Mouse (Mus musculus) layer of hippocampus, adult 2 months (tissue): Measurements from ENCODE around the gene Jpt2. TPM values are rescaled to one million over a fixed set of nuclear protein-coding genes. Genes with fewer than 3 reads are reported as not detected.
A peak's percentile ranks its signal among the peaks of the same experiment; 100 is the strongest.

ENCODE experiments used
- DNase-seq, 2 experiments: peaks; one replicate each; pipeline ENCODE4 v3.0.0; 2022; ENCODE audit warnings: low spot score in 2 of 2
- H3K27ac ChIP-seq: fragments of 200-600 bp; 2 replicates; pipeline ENCODE4 v1.8.1; 2022
- H3K4me3 ChIP-seq: fragments of 200-600 bp; 2 replicates; pipeline ENCODE4 v1.8.1; 2022; ENCODE audit warnings: mild to moderate bottlenecking
- CTCF ChIP-seq: fragments of 200-600 bp; conservative IDR thresholded peaks from 2 replicates; pipeline ENCODE4 v1.8.1; 2022; ENCODE audit warnings: antibody characterized with exemption, mild to moderate bottlenecking, moderate library complexity
- total RNA-seq, 2 experiments: library from RNA; stranded (reverse); gene quantifications; 2 replicates each; pipeline ENCODE4 v1.2.3; 2021

The Jpt2 gene
- total RNA-seq, 2 experiments from 2014 or later: 4.4 to 6.1 TPM

DNA sequence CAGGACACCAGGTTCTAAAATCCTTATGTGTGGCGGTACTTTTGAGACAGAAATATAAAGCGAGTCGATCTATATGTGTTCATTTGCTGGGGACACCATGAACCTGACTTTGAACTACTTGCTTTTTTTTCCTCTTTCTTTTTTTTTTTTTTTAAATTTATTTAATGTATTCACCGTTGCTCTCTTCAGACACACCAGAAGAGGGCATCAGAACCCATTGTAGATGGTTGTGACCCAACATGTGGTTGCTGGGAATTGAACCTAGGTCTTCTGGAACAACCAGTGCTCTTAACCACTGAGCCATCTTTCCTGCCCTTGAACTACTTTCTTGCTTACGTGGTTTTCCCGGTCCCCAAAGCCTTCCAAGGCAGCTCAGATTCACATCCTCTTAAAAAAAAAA, 23.2 kb downstream of the Jpt2 start:
- H3K4me3 ChIP-seq: peak overlapping the region; percentile 85
- DNase-seq: no peak
- peak; percentile 58 for TF ChIP-seq CTCF
- H3K27ac ChIP-seq: peak overlapping the region; percentile 92

DNA sequence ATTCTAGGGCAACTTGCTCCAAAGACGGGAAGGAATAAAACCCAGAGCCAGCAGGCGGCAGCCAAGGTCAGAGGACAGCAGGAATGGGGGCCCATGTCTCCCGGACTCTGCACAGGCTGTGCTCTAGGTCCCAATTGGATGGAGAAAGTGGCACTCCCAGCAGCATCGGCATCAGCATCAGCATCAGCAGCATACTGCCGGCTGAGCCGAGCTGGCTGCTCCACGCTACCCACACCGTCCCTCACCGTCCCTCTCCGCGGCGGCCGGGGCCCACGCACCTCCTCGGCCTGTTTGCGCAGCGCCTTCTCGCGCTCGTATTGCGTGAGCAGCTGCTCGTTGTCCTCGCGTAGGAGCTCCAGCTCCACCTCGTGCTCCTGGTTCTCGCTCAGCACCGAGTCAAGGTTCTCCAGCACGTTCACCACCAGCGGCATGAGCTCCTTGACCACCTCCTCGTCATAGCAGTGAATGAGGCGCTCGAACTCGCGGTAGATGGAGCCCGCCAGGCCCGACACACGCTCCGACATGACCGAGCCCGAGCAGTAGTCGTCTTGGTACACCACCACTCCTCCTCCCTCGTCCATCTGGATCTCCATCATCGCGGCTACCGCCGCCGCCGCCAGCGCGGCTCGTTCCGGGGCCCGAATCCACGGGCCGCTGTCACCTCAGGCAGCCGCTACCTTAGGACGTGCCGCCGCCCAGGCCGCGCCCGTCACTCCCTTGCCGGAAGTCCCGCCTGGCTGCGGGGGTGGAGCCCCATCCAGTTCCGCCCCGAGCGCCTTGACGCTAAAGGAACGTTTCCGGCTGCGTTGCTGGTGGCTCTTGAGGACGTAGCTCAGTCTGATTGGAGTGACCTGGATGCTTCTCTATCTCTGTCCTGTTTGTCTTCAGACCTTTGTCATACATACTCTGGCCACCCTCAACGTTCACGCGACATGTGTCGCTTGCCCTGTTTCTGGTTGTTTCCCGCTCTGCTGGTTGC, 23.9 kb downstream of the Jpt2 start, which contains the start of gene Mapk8ip3:
Gene Mapk8ip3, minus strand, starts transcription at position 719 of the 979 bp plus-strand sequence.
- peak; percentile 36 for TF ChIP-seq CTCF
- peak; percentile 95 to 97 for DNase-seq
- Histone ChIP-seq H3K27ac (peak within 1 kb of the TSS; percentile 92), H3K4me3 (peak within 1 kb of the TSS; percentile 85)

DNA sequence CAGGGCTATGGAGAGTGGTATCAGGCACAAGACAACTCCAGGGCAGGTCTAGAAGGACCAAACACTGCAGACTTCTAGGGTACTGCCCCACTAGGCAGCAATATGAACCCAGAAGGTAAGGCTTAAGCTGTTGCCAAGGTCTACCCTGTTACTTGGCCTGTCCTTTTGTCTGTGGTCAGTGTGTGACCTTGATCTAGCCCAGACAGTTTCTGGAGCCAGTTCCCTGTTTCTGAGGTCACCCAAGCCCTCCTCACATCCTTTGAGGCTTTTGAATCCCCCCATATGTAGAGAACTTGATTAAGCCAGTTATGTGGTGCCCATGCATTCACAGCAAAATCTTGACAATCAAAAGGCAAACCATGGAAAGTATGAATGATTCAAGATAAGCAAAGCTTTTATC, 24.8 kb downstream of the Jpt2 start:
- TF ChIP-seq CTCF: no peak
- DNase-seq: no peak
- H3K27ac ChIP-seq: peak overlapping the region; percentile 92
- H3K4me3 ChIP-seq: peak overlapping the region; percentile 85

DNA sequence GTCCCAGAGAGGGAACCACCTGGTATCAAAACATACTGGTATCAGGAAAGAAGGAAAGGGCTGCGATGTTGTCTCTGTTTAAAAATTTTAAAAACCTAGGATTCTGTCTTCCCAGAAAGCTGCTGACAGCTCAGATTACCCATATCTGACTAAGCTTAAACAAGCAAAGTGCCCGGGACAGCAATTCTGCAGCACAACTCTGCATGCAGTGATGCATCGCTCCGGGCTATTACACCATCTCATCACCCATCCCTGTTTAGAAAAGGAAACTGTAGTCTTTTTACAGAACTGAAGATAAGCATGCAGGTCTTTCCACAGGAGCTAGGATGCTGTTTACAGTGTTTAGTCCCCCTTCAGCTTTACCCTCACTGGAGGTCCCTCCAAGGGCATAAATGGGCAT, 25.6 kb downstream of the Jpt2 start:
- Histone ChIP-seq H3K4me3 (peak overlapping the region; percentile 85), H3K27ac (peak overlapping the region; percentile 9; the same call in 1 of the 2 replicates)
- TF ChIP-seq CTCF: no peak

GRCm38 (mm10) chr17:24933163-24933562, 27.3 kb downstream of the Jpt2 start:
- H3K4me3 ChIP-seq: peak overlapping the region; percentile 1; the same call in 1 of the 2 replicates
- DNase-seq: no peak
- H3K27ac ChIP-seq: no peak overlapping the region
- no peak for TF ChIP-seq CTCF

More for the DNA sequence above, 25.6 kb downstream of the Jpt2 start:
- DNase-seq: no peak

GRCm38 (mm10) chr17:24932431-24932830, 28.1 kb downstream of the Jpt2 start:
- Histone ChIP-seq H3K4me3 (no peak overlapping the region), H3K27ac (no peak overlapping the region)
- TF ChIP-seq CTCF: no peak
- no peak for DNase-seq

DNA sequence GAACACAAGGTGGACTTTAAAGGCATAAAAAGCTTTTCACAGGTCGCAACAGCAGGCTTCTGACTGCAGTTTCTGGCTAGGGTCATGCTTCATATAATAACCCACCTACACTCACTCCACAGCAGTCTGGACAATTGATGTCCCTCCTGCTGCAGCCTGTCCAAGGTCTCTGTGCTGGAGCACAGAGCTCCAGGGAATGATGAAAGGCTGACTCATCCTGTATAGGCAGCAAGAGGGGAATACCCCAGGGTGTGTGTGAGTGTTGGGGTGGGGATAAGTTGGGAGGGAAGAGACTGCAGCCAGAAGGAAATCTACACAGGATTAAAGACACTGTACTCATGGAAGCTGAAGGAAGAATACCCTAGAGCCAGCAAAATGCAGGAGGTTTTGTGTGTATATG, 31.0 kb downstream of the Jpt2 start:
- Histone ChIP-seq H3K4me3 (no peak overlapping the region), H3K27ac (no peak overlapping the region)
- no peak for TF ChIP-seq CTCF
- DNase-seq: no peak

DNA sequence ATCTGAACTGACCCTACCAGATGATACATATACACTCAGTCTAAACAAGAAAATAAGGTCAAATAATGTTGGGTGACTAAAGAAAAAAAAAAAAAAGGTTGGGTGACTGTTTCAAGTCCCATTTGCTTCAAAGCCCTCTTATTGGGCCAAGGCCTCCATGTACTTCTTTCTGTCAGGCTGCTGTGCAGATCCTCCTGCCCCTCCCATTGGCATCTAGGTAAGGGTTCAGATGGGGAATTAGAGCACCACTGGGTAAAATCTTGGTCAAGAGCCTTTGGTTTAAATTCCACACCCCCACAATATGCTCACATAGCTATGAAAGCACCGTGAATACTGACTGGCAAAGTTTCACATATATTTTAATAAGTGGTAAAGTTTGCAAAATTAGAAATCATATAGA, 37.2 kb downstream of the Jpt2 start:
- H3K27ac ChIP-seq: no peak overlapping the region
- no peak for DNase-seq
- TF ChIP-seq CTCF: no peak

GRCm38 (mm10) chr17:24913984-24914383, 46.5 kb downstream of the Jpt2 start:
- no peak for TF ChIP-seq CTCF

More for the DNA sequence above, 37.2 kb downstream of the Jpt2 start:
- H3K4me3 ChIP-seq: no peak overlapping the region

DNA sequence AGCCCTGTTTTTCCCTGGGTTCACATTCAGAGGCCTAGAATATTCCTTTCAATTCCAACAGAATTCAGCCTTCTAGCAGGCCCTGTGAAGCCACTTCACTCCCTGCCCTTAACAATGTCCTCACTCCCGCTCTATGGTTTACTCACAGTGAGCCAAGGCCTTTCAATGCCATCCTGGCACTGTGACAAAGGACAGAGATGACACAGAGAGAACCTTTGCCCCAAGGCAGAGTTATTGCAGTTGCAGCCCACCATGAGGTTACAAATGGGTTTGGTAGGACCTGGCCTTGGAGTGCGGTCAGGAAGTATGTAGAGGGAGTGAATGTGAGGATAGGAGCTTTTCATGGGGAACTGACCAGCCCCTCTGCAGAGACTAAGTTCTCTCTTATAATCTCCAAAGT, 52.9 kb downstream of the Jpt2 start:
- no peak for TF ChIP-seq CTCF
- DNase-seq: no peak
- H3K27ac ChIP-seq: 0 out of 2 replicates have a peak overlapping the region, but pooled peaks have one; percentile 12
- H3K4me3 ChIP-seq: no peak overlapping the region

More at GRCm38 (mm10) chr17:24913984-24914383, 46.5 kb downstream of the Jpt2 start:
- Histone ChIP-seq H3K27ac (no peak overlapping the region), H3K4me3 (no peak overlapping the region)
- no peak for DNase-seq

GRCm38 (mm10) chr17:24903767-24904166, 56.7 kb downstream of the Jpt2 start:
- Histone ChIP-seq H3K27ac (peak overlapping the region; percentile 79; the same call in 1 of the 2 replicates), H3K4me3 (no peak overlapping the region)
- no peak for DNase-seq
- no peak for TF ChIP-seq CTCF

GRCm38 (mm10) chr17:24902671-24903474, 57.6 kb downstream of the Jpt2 start:
- Histone ChIP-seq H3K4me3 (no peak overlapping the region), H3K27ac (peak overlapping the region; percentile 53)
- peak; percentile 71 for TF ChIP-seq CTCF
- DNase-seq: no peak

- no peak for TF ChIP-seq CTCF
- Histone ChIP-seq H3K27ac (peak overlapping the region; percentile 10; the same call in 1 of the 2 replicates), H3K4me3 (no peak overlapping the region)
- no peak for DNase-seq
Observed at GRCm38 (mm10) chr17:24902124-24902523, 58.4 kb downstream of the Jpt2 start.
